Mouse (Mus musculus) lung, postnatal 10 days (tissue): ENCODE measurements around the gene Has1.
"Not testable (repeated sequence)": the region's sequence is repeated elsewhere in the genome, so short reads cannot be mapped to it uniquely, and the experiment has no call there.

Experiments used
- DNase-seq: peaks from one replicate; pipeline ENCODE4 v3.0.0; 2021

The Has1 gene

GRCm38 (mm10) chr17:17855064-17855838 lies at the start of gene Has1:
TSS of gene Has1 (minus strand) at chr17:17855205.
- no peak for DNase-seq

GRCm38 (mm10) chr17:17900768-17901167 lies 45.8 kb upstream of the Has1 start:
- no peak for DNase-seq

- no peak for DNase-seq
Measured at GRCm38 (mm10) chr17:17899268-17899667, 44.3 kb upstream of the Has1 start.

GRCm38 (mm10) chr17:17896039-17896438 lies 41.0 kb upstream of the Has1 start:
- peak; percentile 66 for DNase-seq

- DNase-seq = no peak
Measured at GRCm38 (mm10) chr17:17889732-17890425, 34.9 kb upstream of the Has1 start.

- no peak for DNase-seq
Measured at GRCm38 (mm10) chr17:17887774-17888248, 32.8 kb upstream of the Has1 start, which contains the start of the genes Fpr2 and Fpr3. TSS of gene Fpr2 (plus strand) at chr17:17887824. TSS of gene Fpr3 (plus strand) at chr17:17887852.

- no peak for DNase-seq
Measured at GRCm38 (mm10) chr17:17883840-17884239, 28.8 kb upstream of the Has1 start, which contains the start of gene Fpr1. TSS of gene Fpr1 (minus strand) at chr17:17883940.

GRCm38 (mm10) chr17:17882672-17883071 lies 27.7 kb upstream of the Has1 start:
- no peak for DNase-seq

- DNase-seq = no peak
Measured at GRCm38 (mm10) chr17:17879347-17879746, 24.3 kb upstream of the Has1 start.

GRCm38 (mm10) chr17:17871697-17872096 lies 16.7 kb upstream of the Has1 start:
- DNase-seq = no peak

- DNase-seq = no peak
Measured at GRCm38 (mm10) chr17:17870892-17871550, 16.0 kb upstream of the Has1 start.

GRCm38 (mm10) chr17:17866801-17867469 lies 11.9 kb upstream of the Has1 start:
- peak; percentile 40 for DNase-seq

- DNase-seq = no peak
Measured at GRCm38 (mm10) chr17:17865168-17865567, 10.2 kb upstream of the Has1 start.

GRCm38 (mm10) chr17:17862360-17862759 lies 7.4 kb upstream of the Has1 start:
- DNase-seq = peak; percentile 35

GRCm38 (mm10) chr17:17860110-17860509 lies 5.1 kb upstream of the Has1 start:
- no peak for DNase-seq

GRCm38 (mm10) chr17:17857446-17857845 lies 2.4 kb upstream of the Has1 start:
- no peak for DNase-seq

- DNase-seq = no peak
Measured at GRCm38 (mm10) chr17:17856612-17857011, 1.6 kb upstream of the Has1 start.

GRCm38 (mm10) chr17:17849906-17850712 lies 4.9 kb downstream of the Has1 start:
- DNase-seq = no peak

GRCm38 (mm10) chr17:17848988-17849387 lies 6.0 kb downstream of the Has1 start:
- no peak for DNase-seq

GRCm38 (mm10) chr17:17845187-17846027 lies 9.6 kb downstream of the Has1 start:
- peak; percentile 48 for DNase-seq

- not testable (repeated sequence) for DNase-seq
Measured at GRCm38 (mm10) chr17:17844606-17845005, 10.4 kb downstream of the Has1 start.
